Mouse (Mus musculus) heart, postnatal 36 days (tissue): ENCODE results near the gene Rsrc2. TPM values are rescaled to one million over a fixed set of nuclear protein-coding genes. Genes with fewer than 3 reads are reported as not detected.
"Not testable (repeated sequence)": the region's sequence is repeated elsewhere in the genome, so short reads cannot be mapped to it uniquely, and the experiment has no call there.

Experiments
- DNase-seq, 2 experiments: peaks; one replicate each; pipeline ENCODE4 v3.0.0; 2021 to 2022
- intact Hi-C: fragments of 180-260 bp; cut with DNase I; formaldehyde crosslinking; loops from one replicate; pipeline ENCODE4 v1.15.1; 2025
- total RNA-seq, 2 experiments: library from RNA; stranded (reverse); gene quantifications; 2 replicates each; pipeline ENCODE4 v1.2.3; 2021

Rsrc2 gene
- 10 to 100 TPM; 45.1 to 48.1 TPM for total RNA-seq

- peak; percentile 97 to 98 for DNase-seq
- intact Hi-C loops = loop anchor here (2.0 to 5.0 kb wide), 2 partner anchors 29 to 158 kb away; partner anchors contain the start of genes Denr and Zcchc8
These were observed at the start of gene Rsrc2, which contains the start of gene Kntc1 for GRCm38 (mm10) chr5:123749065-123750064. Gene Rsrc2, minus strand, starts transcription at chr5:123749414. Gene Kntc1, plus strand, starts transcription at chr5:123749716.

GRCm38 (mm10) chr5:123793081-123793480 lies 43.9 kb upstream of the Rsrc2 start:
- intact Hi-C loops = no loop called here

GRCm38 (mm10) chr5:123788976-123789375 lies 39.8 kb upstream of the Rsrc2 start:
- DNase-seq = no peak
- intact Hi-C loops = no loop called here

More at GRCm38 (mm10) chr5:123793081-123793480, 43.9 kb upstream of the Rsrc2 start:
- no peak for DNase-seq

- DNase-seq = no peak
- intact Hi-C loops = no loop called here
These were observed 32.6 kb upstream of the Rsrc2 start for GRCm38 (mm10) chr5:123781864-123782263.

- DNase-seq = no peak
- intact Hi-C loops = no loop called here
These were observed 31.5 kb upstream of the Rsrc2 start for GRCm38 (mm10) chr5:123780716-123781115.

GRCm38 (mm10) chr5:123773441-123773840 lies 24.2 kb upstream of the Rsrc2 start:
- no peak for DNase-seq
- intact Hi-C loops = no loop called here

GRCm38 (mm10) chr5:123766455-123766854 lies 17.2 kb upstream of the Rsrc2 start:
- DNase-seq, intact Hi-C loops: not testable (repeated sequence)

GRCm38 (mm10) chr5:123765506-123765905 lies 16.3 kb upstream of the Rsrc2 start:
- intact Hi-C loops = no loop called here
- DNase-seq = no peak

GRCm38 (mm10) chr5:123748339-123749064 lies 712 bp downstream of the Rsrc2 start:
- intact Hi-C loops = loop anchor here (2.0 to 5.0 kb wide), 2 partner anchors 28 to 159 kb away; partner anchors contain the start of genes Denr and Zcchc8
- no peak for DNase-seq

GRCm38 (mm10) chr5:123747604-123748003 lies 1.6 kb downstream of the Rsrc2 start:
- intact Hi-C loops = loop anchor here (2.0 to 5.0 kb wide), 2 partner anchors 27 to 160 kb away; partner anchors contain the start of genes Denr and Zcchc8
- no peak for DNase-seq

GRCm38 (mm10) chr5:123746253-123746652 lies 3.0 kb downstream of the Rsrc2 start:
- intact Hi-C loops = loop anchor here (5.0 kb wide), 1 partner anchor 161 kb away; the partner anchor contains the start of gene Denr
- DNase-seq = no peak

GRCm38 (mm10) chr5:123744358-123744757 lies 4.9 kb downstream of the Rsrc2 start:
- DNase-seq = no peak
- intact Hi-C loops = no loop called here

- no peak for DNase-seq
- intact Hi-C loops = no loop called here
These were observed 18.2 kb downstream of the Rsrc2 start for GRCm38 (mm10) chr5:123730981-123731380.

- intact Hi-C loops, DNase-seq: not testable (repeated sequence)
These were observed 25.4 kb downstream of the Rsrc2 start for GRCm38 (mm10) chr5:123723816-123724215.

GRCm38 (mm10) chr5:123720328-123721311 lies 28.6 kb downstream of the Rsrc2 start, which contains the start of gene Zcchc8:
Gene Zcchc8, minus strand, starts transcription at chr5:123721100.
- intact Hi-C loops = loop anchor here (2.0 kb wide), 1 partner anchor 28 kb away; the partner anchor contains the start of genes Kntc1 and Rsrc2
- DNase-seq = peak; percentile 90 to 95

- intact Hi-C loops = no loop called here
- DNase-seq = no peak
These were observed 34.6 kb downstream of the Rsrc2 start for GRCm38 (mm10) chr5:123714622-123715021.

GRCm38 (mm10) chr5:123713782-123714181 lies 35.4 kb downstream of the Rsrc2 start:
- DNase-seq = no peak
- intact Hi-C loops = no loop called here

- DNase-seq = no peak
- intact Hi-C loops = no loop called here
These were observed 39.6 kb downstream of the Rsrc2 start for GRCm38 (mm10) chr5:123709571-123709970.

- intact Hi-C loops = no loop called here
These were observed 40.6 kb downstream of the Rsrc2 start for GRCm38 (mm10) chr5:123708598-123708997.

More at GRCm38 (mm10) chr5:123708598-123708997, 40.6 kb downstream of the Rsrc2 start:
- no peak for DNase-seq
